Mouse (Mus musculus): ENCODE results near the gene Gm10645. TPM values are rescaled to one million over a fixed set of nuclear protein-coding genes. Genes with fewer than 3 reads are reported as not detected.

Gene Gm10645
- polyA plus RNA-seq, 1 experiment from 2014 or later: 9.3 TPM

GRCm38 (mm10) chr8:83176785-83177184 lies 10.8 kb upstream of the Gm10645 start:
- 15% methylated on average over 2 of the region's 2 CpGs for whole genome bisulfite sequencing
- H3K4me3 ChIP-seq (replicated peaks; ENCODE audit: low read depth, low read length): no peak overlapping the region
- ATAC-seq (ENCODE audit: low FRiP score, low TSS enrichment): peak; percentile 51
- 0 out of 2 replicates have a peak overlapping the region, but pooled peaks have one; percentile 57 for H3K27ac ChIP-seq (replicated peaks; ENCODE audit: low read depth, low read length)
- H3K27me3 ChIP-seq (ENCODE audit: control insufficient read depth, insufficient read depth, low read length): no peaks in the 10 kb centered on the region
- no peaks in the 10 kb centered on the region for H3K9me3 ChIP-seq (ENCODE audit: control insufficient read depth, low read length)
- DNase-seq: no peak
- no peak overlapping the region for H3K9ac ChIP-seq (replicated peaks; ENCODE audit: low read length)
- peaks cover 39% of the 10 kb centered on the region for H3K4me1 ChIP-seq (ENCODE audit: control insufficient read depth, insufficient read depth, low read length)
- H3K36me3 ChIP-seq (ENCODE audit: control insufficient read depth, insufficient read depth, low read length): no peaks in the 10 kb centered on the region
- no peak overlapping the region for H3K4me2 ChIP-seq (ENCODE audit: low read length)

- no peaks in the 10 kb centered on the region for H3K36me3 ChIP-seq (ENCODE audit: control insufficient read depth, insufficient read depth, low read length)
- no peak for DNase-seq
- H3K4me2 ChIP-seq (ENCODE audit: low read length): no peak overlapping the region
- H3K9ac ChIP-seq (replicated peaks; ENCODE audit: low read length): no peak overlapping the region
- H3K4me1 ChIP-seq (ENCODE audit: control insufficient read depth, insufficient read depth, low read length): peaks cover 33% of the 10 kb centered on the region
- no peaks in the 10 kb centered on the region for H3K9me3 ChIP-seq (ENCODE audit: control insufficient read depth, low read length)
- no peak overlapping the region for H3K4me3 ChIP-seq (replicated peaks; ENCODE audit: low read depth, low read length)
- WGBS: 65% methylated on average over 10 of the region's 10 CpGs
- no peak overlapping the region for H3K27ac ChIP-seq (replicated peaks; ENCODE audit: low read depth, low read length)
- no peak for ATAC-seq (ENCODE audit: low FRiP score, low TSS enrichment)
- no peaks in the 10 kb centered on the region for H3K27me3 ChIP-seq (ENCODE audit: control insufficient read depth, insufficient read depth, low read length)
These were observed 9.7 kb upstream of the Gm10645 start for GRCm38 (mm10) chr8:83175680-83176079.

GRCm38 (mm10) chr8:83170894-83171293 lies 4.9 kb upstream of the Gm10645 start:
- Histone ChIP-seq H3K27ac (replicated peaks; ENCODE audit: low read depth, low read length) (no peak overlapping the region), H3K4me1 (ENCODE audit: control insufficient read depth, insufficient read depth, low read length) (peaks cover 31% of the 10 kb centered on the region), H3K9me3 (ENCODE audit: control insufficient read depth, low read length) (no peaks in the 10 kb centered on the region), H3K4me3 (replicated peaks; ENCODE audit: low read depth, low read length) (no peak overlapping the region), H3K36me3 (ENCODE audit: control insufficient read depth, insufficient read depth, low read length) (no peaks in the 10 kb centered on the region), H3K4me2 (ENCODE audit: low read length) (no peak overlapping the region), H3K9ac (replicated peaks; ENCODE audit: low read length) (no peak overlapping the region), H3K27me3 (ENCODE audit: control insufficient read depth, insufficient read depth, low read length) (no peaks in the 10 kb centered on the region)
- 30% methylated on average over 6 of the region's 6 CpGs for WGBS
- ATAC-seq (ENCODE audit: low FRiP score, low TSS enrichment): no peak
- DNase-seq: no peak

- H3K4me1 ChIP-seq (ENCODE audit: control insufficient read depth, insufficient read depth, low read length): peaks cover 25% of the 10 kb centered on the region
- no peaks in the 10 kb centered on the region for H3K27me3 ChIP-seq (ENCODE audit: control insufficient read depth, insufficient read depth, low read length)
- H3K27ac ChIP-seq (replicated peaks; ENCODE audit: low read depth, low read length): no peak overlapping the region
- 92% methylated on average over 2 of the region's 2 CpGs for WGBS
- no peaks in the 10 kb centered on the region for H3K36me3 ChIP-seq (ENCODE audit: control insufficient read depth, insufficient read depth, low read length)
- H3K4me2 ChIP-seq (ENCODE audit: low read length): no peak overlapping the region
- H3K4me3 ChIP-seq (replicated peaks; ENCODE audit: low read depth, low read length): no peak overlapping the region
- ATAC-seq (ENCODE audit: low FRiP score, low TSS enrichment) (no peak), DNase-seq (no peak)
- H3K9me3 ChIP-seq (ENCODE audit: control insufficient read depth, low read length): no peaks in the 10 kb centered on the region
- no peak overlapping the region for H3K9ac ChIP-seq (replicated peaks; ENCODE audit: low read length)
These were observed 3.7 kb upstream of the Gm10645 start for GRCm38 (mm10) chr8:83169709-83170108.

- Histone ChIP-seq H3K4me3 (replicated peaks; ENCODE audit: low read depth, low read length) (no peak overlapping the region), H3K36me3 (ENCODE audit: control insufficient read depth, insufficient read depth, low read length) (no peaks in the 10 kb centered on the region), H3K9ac (replicated peaks; ENCODE audit: low read length) (no peak overlapping the region), H3K27me3 (ENCODE audit: control insufficient read depth, insufficient read depth, low read length) (no peaks in the 10 kb centered on the region), H3K27ac (replicated peaks; ENCODE audit: low read depth, low read length) (no peak overlapping the region), H3K9me3 (ENCODE audit: control insufficient read depth, low read length) (no peaks in the 10 kb centered on the region), H3K4me1 (ENCODE audit: control insufficient read depth, insufficient read depth, low read length) (peaks cover 25% of the 10 kb centered on the region), H3K4me2 (ENCODE audit: low read length) (peak overlapping the region; percentile 67)
- DNase-seq (no peak), ATAC-seq (ENCODE audit: low FRiP score, low TSS enrichment) (no peak)
- 88% methylated on average over 3 of the region's 3 CpGs for WGBS
These were observed 3.2 kb upstream of the Gm10645 start for GRCm38 (mm10) chr8:83169127-83169526.

- Histone ChIP-seq H3K27ac (replicated peaks; ENCODE audit: low read depth, low read length) (no peak overlapping the region), H3K9me3 (ENCODE audit: control insufficient read depth, low read length) (no peaks in the 10 kb centered on the region), H3K36me3 (ENCODE audit: control insufficient read depth, insufficient read depth, low read length) (no peaks in the 10 kb centered on the region), H3K27me3 (ENCODE audit: control insufficient read depth, insufficient read depth, low read length) (no peaks in the 10 kb centered on the region), H3K4me1 (ENCODE audit: control insufficient read depth, insufficient read depth, low read length) (peaks cover 25% of the 10 kb centered on the region), H3K9ac (replicated peaks; ENCODE audit: low read length) (peak overlapping the region; percentile 36; the same call in 1 of the 2 replicates), H3K4me3 (replicated peaks; ENCODE audit: low read depth, low read length) (peak overlapping the region; percentile 89), H3K4me2 (ENCODE audit: low read length) (peak overlapping the region; percentile 67)
- ATAC-seq (ENCODE audit: low FRiP score, low TSS enrichment) (no peak), DNase-seq (no peak)
- WGBS: 25% methylated on average over 3 of the region's 3 CpGs
These were observed 2.0 kb upstream of the Gm10645 start for GRCm38 (mm10) chr8:83167932-83168331.

- WGBS: under 1% methylated on average over 63 of the region's 63 CpGs
- no peaks in the 10 kb centered on the region for H3K27me3 ChIP-seq (ENCODE audit: control insufficient read depth, insufficient read depth, low read length)
- H3K9me3 ChIP-seq (ENCODE audit: control insufficient read depth, low read length): no peaks in the 10 kb centered on the region
- H3K27ac ChIP-seq (replicated peaks; ENCODE audit: low read depth, low read length): peak within 1 kb of the TSS; percentile 96
- peak within 1 kb of the TSS; percentile 67 for H3K4me2 ChIP-seq (ENCODE audit: low read length)
- peak; percentile 88 for ATAC-seq (ENCODE audit: low FRiP score, low TSS enrichment)
- H3K9ac ChIP-seq (replicated peaks; ENCODE audit: low read length): peak within 1 kb of the TSS; percentile 99
- peak; percentile 87 for DNase-seq
- no peaks in the 10 kb centered on the region for H3K36me3 ChIP-seq (ENCODE audit: control insufficient read depth, insufficient read depth, low read length)
- H3K4me3 ChIP-seq (replicated peaks; ENCODE audit: low read depth, low read length): peak within 1 kb of the TSS; percentile 89
- H3K4me1 ChIP-seq (ENCODE audit: control insufficient read depth, insufficient read depth, low read length): peaks cover 25% of the 10 kb centered on the region
These were observed 587 bp downstream of the Gm10645 start, which contains the start of gene Tbc1d9 for GRCm38 (mm10) chr8:83165235-83165930. TSS of gene Tbc1d9 (plus strand) at chr8:83165352.

- Histone ChIP-seq H3K4me3 (replicated peaks; ENCODE audit: low read depth, low read length) (no peak overlapping the region), H3K4me1 (ENCODE audit: control insufficient read depth, insufficient read depth, low read length) (0 out of 2 replicates have a peak, but pooled peaks cover 3% of the 10 kb centered on the region), H3K27me3 (ENCODE audit: control insufficient read depth, insufficient read depth, low read length) (no peaks in the 10 kb centered on the region), H3K9me3 (ENCODE audit: control insufficient read depth, low read length) (no peaks in the 10 kb centered on the region), H3K9ac (replicated peaks; ENCODE audit: low read length) (no peak overlapping the region), H3K36me3 (ENCODE audit: control insufficient read depth, insufficient read depth, low read length) (no peaks in the 10 kb centered on the region), H3K27ac (replicated peaks; ENCODE audit: low read depth, low read length) (no peak overlapping the region), H3K4me2 (ENCODE audit: low read length) (no peak overlapping the region)
- no peak for DNase-seq
- ATAC-seq (ENCODE audit: low FRiP score, low TSS enrichment): no peak
- 81% methylated on average over 2 of the region's 2 CpGs for WGBS
These were observed 5.4 kb downstream of the Gm10645 start for GRCm38 (mm10) chr8:83160613-83161012.

- 39% methylated on average over 1 of the region's 1 CpGs for WGBS
These were observed 6.4 kb downstream of the Gm10645 start for GRCm38 (mm10) chr8:83159615-83160014.

More at GRCm38 (mm10) chr8:83159615-83160014, 6.4 kb downstream of the Gm10645 start:
- H3K9ac ChIP-seq (replicated peaks; ENCODE audit: low read length): no peak overlapping the region
- no peaks in the 10 kb centered on the region for H3K27me3 ChIP-seq (ENCODE audit: control insufficient read depth, insufficient read depth, low read length)
- DNase-seq (no peak), ATAC-seq (ENCODE audit: low FRiP score, low TSS enrichment) (no peak)
- no peak overlapping the region for H3K27ac ChIP-seq (replicated peaks; ENCODE audit: low read depth, low read length)
- no peak overlapping the region for H3K4me2 ChIP-seq (ENCODE audit: low read length)
- no peaks in the 10 kb centered on the region for H3K9me3 ChIP-seq (ENCODE audit: control insufficient read depth, low read length)
- no peaks in the 10 kb centered on the region for H3K4me1 ChIP-seq (ENCODE audit: control insufficient read depth, insufficient read depth, low read length)
- no peak overlapping the region for H3K4me3 ChIP-seq (replicated peaks; ENCODE audit: low read depth, low read length)
- no peaks in the 10 kb centered on the region for H3K36me3 ChIP-seq (ENCODE audit: control insufficient read depth, insufficient read depth, low read length)
